Mouse (Mus musculus): ENCODE measurements around the gene Dgki. TPM values are rescaled to one million over a fixed set of nuclear protein-coding genes. Genes with fewer than 3 reads are reported as not detected.

Dgki gene
- total RNA-seq, 2 experiments from 2014 or later: 84.9 to 85.1 TPM

- peak in 1 of 2 experiments; percentile 25 for DNase-seq (ENCODE audit: low spot score in 2 of 2)
Observed at GRCm38 (mm10) chr6:37242100-37242768, 57.8 kb downstream of the Dgki start.

- DNase-seq (ENCODE audit: low spot score in 2 of 2): no peak
Observed at GRCm38 (mm10) chr6:37241434-37241833, 58.5 kb downstream of the Dgki start.

- no peak for DNase-seq (ENCODE audit: low spot score in 2 of 2)
Observed at GRCm38 (mm10) chr6:37240140-37240539, 59.8 kb downstream of the Dgki start.

GRCm38 (mm10) chr6:37236893-37237292, 63.1 kb downstream of the Dgki start:
- DNase-seq (ENCODE audit: low spot score in 2 of 2): no peak

- DNase-seq (ENCODE audit: low spot score in 2 of 2): no peak
Observed at GRCm38 (mm10) chr6:37231148-37231547, 68.8 kb downstream of the Dgki start.

GRCm38 (mm10) chr6:37222947-37223510, 77.0 kb downstream of the Dgki start:
- DNase-seq (ENCODE audit: low spot score in 2 of 2): no peak

GRCm38 (mm10) chr6:37222016-37222415, 78.0 kb downstream of the Dgki start:
- no peak for DNase-seq (ENCODE audit: low spot score in 2 of 2)

GRCm38 (mm10) chr6:37219110-37219509, 80.9 kb downstream of the Dgki start:
- no peak for DNase-seq (ENCODE audit: low spot score in 2 of 2)

- DNase-seq (ENCODE audit: low spot score in 2 of 2): peak; percentile 67 to 73
Observed at GRCm38 (mm10) chr6:37216342-37216763, 83.6 kb downstream of the Dgki start.

GRCm38 (mm10) chr6:37215655-37216054, 84.3 kb downstream of the Dgki start:
- DNase-seq (ENCODE audit: low spot score in 2 of 2): no peak

GRCm38 (mm10) chr6:37212930-37213329, 87.1 kb downstream of the Dgki start:
- DNase-seq (ENCODE audit: low spot score in 2 of 2): no peak

GRCm38 (mm10) chr6:37211545-37212247, 88.3 kb downstream of the Dgki start:
- DNase-seq (ENCODE audit: low spot score in 2 of 2): no peak

- no peak for DNase-seq (ENCODE audit: low spot score in 2 of 2)
Observed at GRCm38 (mm10) chr6:37202901-37203300, 97.1 kb downstream of the Dgki start.

GRCm38 (mm10) chr6:37200840-37201239, 99.1 kb downstream of the Dgki start:
- no peak for DNase-seq (ENCODE audit: low spot score in 2 of 2)

GRCm38 (mm10) chr6:37199502-37199901, 100.5 kb downstream of the Dgki start:
- no peak for DNase-seq (ENCODE audit: low spot score in 2 of 2)

- DNase-seq (ENCODE audit: low spot score in 2 of 2): no peak
Observed at GRCm38 (mm10) chr6:37197745-37198144, 102.2 kb downstream of the Dgki start.

- no peak for DNase-seq (ENCODE audit: low spot score in 2 of 2)
Observed at GRCm38 (mm10) chr6:37196870-37197269, 103.1 kb downstream of the Dgki start.

GRCm38 (mm10) chr6:37195766-37196165, 104.2 kb downstream of the Dgki start:
- DNase-seq (ENCODE audit: low spot score in 2 of 2): no peak

GRCm38 (mm10) chr6:37181961-37182360, 118.0 kb downstream of the Dgki start:
- no peak for DNase-seq (ENCODE audit: low spot score in 2 of 2)

GRCm38 (mm10) chr6:37171149-37171832, 128.7 kb downstream of the Dgki start:
- no peak for DNase-seq (ENCODE audit: low spot score in 2 of 2)

GRCm38 (mm10) chr6:37158880-37159279, 141.1 kb downstream of the Dgki start:
- no peak for DNase-seq (ENCODE audit: low spot score in 2 of 2)

- DNase-seq (ENCODE audit: low spot score in 2 of 2): no peak
Observed at GRCm38 (mm10) chr6:37154051-37154450, 145.9 kb downstream of the Dgki start.

Data from left cerebral cortex, adult 18-20 months (tissue).